In the genomic region with DNA sequence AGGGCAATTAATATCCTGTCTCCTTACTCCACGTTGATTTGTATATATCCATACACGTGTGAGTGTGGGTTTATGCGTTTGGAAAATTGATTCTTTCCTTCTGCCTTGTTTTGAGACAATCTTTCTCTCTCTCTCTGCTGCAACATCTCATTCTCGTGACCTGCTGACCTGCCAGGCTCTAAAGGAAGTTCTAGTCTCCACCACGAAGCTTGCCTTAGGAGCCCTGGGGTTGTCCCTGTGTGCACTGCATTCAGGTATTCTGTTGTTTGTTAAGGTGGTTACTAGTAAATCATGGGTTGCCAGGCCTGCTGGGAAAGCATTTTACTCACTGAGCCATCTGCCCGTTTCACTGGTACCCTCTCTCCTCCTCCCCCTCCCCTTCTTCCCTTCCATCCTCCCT, we compare ENCODE assay signal across 1 mouse cellular context.
TF ChIP-seq lines count a peak whose summit lies in the region.

No protein-coding gene starts in this region.

TF ChIP-seq in MEL, 35 proteins besides CTCF, POLR2A, EP300 and RAD21:
- TF ChIP-seq CHD1 (IDR thresholded peaks at IDR 0.05; ENCODE audit: low read depth, low read length) (no peak), ZNF384 (IDR thresholded peaks at IDR 0.05; ENCODE audit: low read depth, low read length) (0 out of 2 replicates have a peak, but pooled peaks have one; percentile 1), MYB (IDR thresholded peaks at IDR 0.05; ENCODE audit: low read depth, low read length) (no peak), USF2 (IDR thresholded peaks at IDR 0.05; ENCODE audit: borderline replicate concordance in 1 of 2, insufficient read depth in 1 of 2, low read depth in 1 of 2, low read length in 2 of 2) (no peak)
